Mouse (Mus musculus) hindbrain, embryonic 14.5 days (tissue): ENCODE measurements at regions not wholly inside any gene's neighbourhood (a gene's known extent, or its start where the extent isn't known, plus 50 kb on each side); places are given as distances from the start of the nearest gene placed in this dataset.

ENCODE experiments used
- ATAC-seq: fragments of 200-750 bp; cut with Nextera tagmentation; 2 replicates; pipeline ENCODE4 v1.8.0; 2017; ENCODE audit warnings: moderate number of reproducible peaks, mild to moderate bottlenecking, moderate TSS enrichment, moderate library complexity; ENCODE audit not compliant: low FRiP score
- DNase-seq: peaks from one replicate; pipeline ENCODE4 v3.0.0-alpha.2; 2015; ENCODE audit warnings: low spot score
- H3K27ac ChIP-seq: fragments of 300-500 bp; sonication (generic); 2 replicates; pipeline ENCODE4 v1.5.1; 2014; ENCODE audit warnings: mild to moderate bottlenecking, moderate library complexity
- H3K27me3 ChIP-seq: fragments of 300-500 bp; sonication (generic); 2 replicates; pipeline ENCODE4 v1.6.1; 2014; ENCODE audit warnings: mild to moderate bottlenecking, low read length, mixed read lengths; ENCODE audit not compliant: control insufficient read depth, insufficient read depth
- H3K36me3 ChIP-seq: fragments of 300-500 bp; sonication (generic); replicated peaks from 2 replicates; pipeline ENCODE4 v1.6.1; 2014; ENCODE audit not compliant: control insufficient read depth, insufficient read depth
- H3K4me1 ChIP-seq: fragments of 300-500 bp; sonication (generic); replicated peaks from 2 replicates; pipeline ENCODE4 v1.6.1; 2014; ENCODE audit warnings: antibody characterized with exemption, low read length, mixed read lengths; ENCODE audit not compliant: control insufficient read depth, insufficient read depth
- H3K4me2 ChIP-seq: fragments of 300-500 bp; sonication (generic); replicated peaks from 2 replicates; pipeline ENCODE4 v1.6.1; 2014; ENCODE audit warnings: mild to moderate bottlenecking, moderate library complexity
- H3K4me3 ChIP-seq: fragments of 300-500 bp; sonication (generic); replicated peaks from 2 replicates; pipeline ENCODE4 v1.5.1; 2014; ENCODE audit warnings: mild to moderate bottlenecking, low read length
- H3K9ac ChIP-seq: fragments of 300-500 bp; sonication (generic); 2 replicates; pipeline ENCODE4 v1.6.1; 2014
- H3K9me3 ChIP-seq: fragments of 300-500 bp; sonication (generic); 2 replicates; pipeline ENCODE4 v1.6.1; 2016; ENCODE audit warnings: low read length; ENCODE audit not compliant: control insufficient read depth
- WGBS: fragments of 180-500 bp; shearing (Covaris S2); extraction: QIAGEN DNeasy Blood & Tissue Kit; methylation state at CpG from one replicate; pipeline ENCODE4 v1.1.7; 2014; 5-methylcytosine and 5-hydroxymethylcytosine counted together

DNA sequence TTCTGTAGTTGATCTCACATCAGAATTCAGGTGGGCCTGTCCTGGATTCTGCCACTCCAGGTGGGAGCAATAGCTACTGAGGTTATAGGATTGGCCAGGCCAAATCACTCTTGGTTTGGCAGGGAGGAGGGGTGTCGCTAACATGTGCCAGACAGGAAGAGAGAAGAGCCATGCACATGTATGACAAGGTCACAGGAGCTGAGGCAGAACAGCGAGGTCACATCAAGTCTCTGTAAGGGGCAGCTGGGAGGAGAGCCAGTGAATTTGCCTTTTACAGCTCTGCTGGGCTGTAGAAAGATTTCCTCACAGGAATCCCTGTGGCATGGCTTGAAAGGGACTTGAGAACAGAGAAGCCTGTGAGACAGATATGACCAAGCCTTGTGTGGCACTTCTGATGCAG lies 96.3 kb upstream of the Prok2 start:
- no peak overlapping the region for H3K4me2 ChIP-seq
- peaks cover 14% of the 10 kb centered on the region for H3K4me1 ChIP-seq
- no peaks in the 10 kb centered on the region for H3K9me3 ChIP-seq
- WGBS, result 88% methylated on average over 2 of the region's 2 CpGs
- no peak overlapping the region for H3K4me3 ChIP-seq
- no peak for DNase-seq
- no peak for ATAC-seq
- no peaks in the 10 kb centered on the region for H3K27me3 ChIP-seq
- H3K36me3 ChIP-seq, result no peaks in the 10 kb centered on the region
- no peak overlapping the region for H3K9ac ChIP-seq
- H3K27ac ChIP-seq, result no peak overlapping the region

DNA sequence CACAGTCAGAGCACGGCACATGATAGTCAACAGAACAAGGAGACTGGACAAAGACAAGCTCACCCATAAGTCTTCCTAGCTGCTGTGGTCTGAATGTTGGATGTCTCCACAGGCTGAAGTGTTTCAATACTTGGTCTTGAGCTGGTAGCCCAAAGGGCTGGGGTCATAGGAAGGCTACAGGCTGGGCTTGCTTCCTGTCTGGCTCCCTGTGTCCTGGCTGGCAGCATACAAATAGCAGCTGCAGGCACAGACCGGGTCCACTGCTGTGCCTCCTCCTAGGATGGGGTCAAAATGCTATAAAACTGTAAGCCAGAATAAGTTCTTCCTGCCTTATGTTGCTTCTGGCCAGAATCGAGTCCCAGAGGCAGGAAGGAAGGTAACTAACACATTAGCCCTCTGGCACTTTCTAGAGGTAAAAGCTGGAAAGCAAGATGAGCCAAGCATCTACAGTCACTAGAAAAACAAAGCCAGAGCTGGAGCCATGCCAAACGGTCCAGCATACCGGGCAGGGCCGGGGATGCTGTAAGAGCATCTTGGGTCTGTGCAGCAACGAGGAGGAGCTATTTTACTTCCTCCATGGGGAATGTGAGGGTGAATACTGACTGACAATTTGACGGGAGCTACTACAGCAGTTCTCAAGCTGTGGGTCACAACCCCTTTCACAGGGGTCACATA lies 93.2 kb upstream of the Prok2 start:
- H3K4me2 ChIP-seq, result no peak overlapping the region
- H3K9me3 ChIP-seq, result no peaks in the 10 kb centered on the region
- peaks cover under 1% of the 10 kb centered on the region; the same call in 1 of the 2 replicates for H3K4me1 ChIP-seq
- 46% methylated on average over 8 of the region's 8 CpGs for WGBS
- no peak for ATAC-seq
- no peak overlapping the region for H3K27ac ChIP-seq
- H3K27me3 ChIP-seq, result 0 out of 2 replicates have a peak, but pooled peaks cover 7% of the 10 kb centered on the region
- no peaks in the 10 kb centered on the region for H3K36me3 ChIP-seq
- no peak for DNase-seq
- no peak overlapping the region for H3K9ac ChIP-seq
- no peak overlapping the region for H3K4me3 ChIP-seq

DNA sequence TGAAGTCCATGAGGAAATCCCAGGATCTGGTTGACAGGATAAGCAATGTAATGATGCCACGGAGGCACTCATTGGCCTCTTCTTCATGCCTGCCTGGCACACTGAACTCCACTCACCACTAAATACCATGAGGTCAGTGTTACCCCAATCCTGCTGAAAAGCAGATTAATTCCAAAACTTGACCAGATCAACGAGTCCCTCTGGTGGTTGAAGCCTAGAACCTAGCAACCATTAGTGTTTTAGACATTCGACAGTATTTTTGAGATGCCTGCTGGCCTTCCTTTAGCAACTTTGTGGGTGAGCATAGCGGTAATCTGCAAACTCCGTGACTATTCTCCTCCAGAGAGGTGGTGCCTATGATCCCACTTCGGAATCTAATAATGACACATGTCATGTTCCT lies 92.3 kb upstream of the Prok2 start:
- Histone ChIP-seq H3K27me3 (0 out of 2 replicates have a peak, but pooled peaks cover 7% of the 10 kb centered on the region), H3K9me3 (no peaks in the 10 kb centered on the region), H3K4me1 (no peaks in the 10 kb centered on the region), H3K9ac (no peak overlapping the region), H3K4me2 (no peak overlapping the region), H3K27ac (no peak overlapping the region), H3K4me3 (no peak overlapping the region), H3K36me3 (no peaks in the 10 kb centered on the region)
- no peak for DNase-seq
- no peak for ATAC-seq
- 89% methylated on average over 6 of the region's 6 CpGs for WGBS

DNA sequence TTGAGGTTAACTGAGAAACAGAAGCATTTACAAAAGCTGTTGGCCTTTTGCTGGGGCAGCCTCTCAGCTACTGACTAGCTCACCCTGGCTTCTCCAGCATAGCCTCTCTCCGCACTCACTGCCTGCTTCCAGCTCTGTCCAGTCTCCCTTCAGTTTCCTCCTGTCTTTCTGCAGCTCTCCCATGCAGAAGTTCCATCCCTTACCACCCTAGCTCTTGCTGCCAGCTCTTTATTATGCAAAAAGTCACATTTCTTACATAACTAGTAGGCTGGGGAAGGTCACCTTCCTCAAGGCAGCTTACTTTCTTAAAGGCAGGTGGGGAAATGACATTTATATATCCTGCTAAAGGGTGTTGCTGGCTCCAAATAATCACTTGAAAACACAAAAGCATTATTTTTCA lies 91.1 kb upstream of the Prok2 start:
- WGBS, result 96% methylated on average over 1 of the region's 1 CpGs
- H3K27me3 ChIP-seq, result 0 out of 2 replicates have a peak, but pooled peaks cover 7% of the 10 kb centered on the region
- no peak overlapping the region for H3K9ac ChIP-seq
- H3K4me3 ChIP-seq, result no peak overlapping the region
- no peaks in the 10 kb centered on the region for H3K4me1 ChIP-seq
- no peak for ATAC-seq
- no peak overlapping the region for H3K4me2 ChIP-seq
- no peaks in the 10 kb centered on the region for H3K9me3 ChIP-seq
- H3K36me3 ChIP-seq, result no peaks in the 10 kb centered on the region
- H3K27ac ChIP-seq, result no peak overlapping the region
- DNase-seq, result no peak

DNA sequence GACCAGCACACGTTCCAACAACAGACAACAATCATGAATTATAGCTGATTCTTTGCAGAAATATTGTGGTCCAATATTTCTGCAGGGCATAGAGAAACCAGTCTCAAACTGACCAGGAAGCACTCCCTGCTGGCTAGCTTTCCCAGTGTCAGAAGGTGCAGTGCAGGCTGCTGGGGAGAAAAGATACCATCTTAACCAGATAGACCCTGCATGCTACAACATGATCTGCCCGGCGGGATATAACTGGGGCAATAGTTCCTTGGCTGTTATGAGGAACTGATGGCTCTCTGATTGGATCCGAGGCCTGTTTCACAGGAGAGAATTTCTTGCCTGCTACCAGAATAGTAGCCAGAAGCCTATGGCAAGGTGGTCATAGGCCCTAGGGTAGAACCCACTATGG lies 86.9 kb upstream of the Prok2 start:
- Histone ChIP-seq H3K4me2 (no peak overlapping the region), H3K27me3 (0 out of 2 replicates have a peak, but pooled peaks cover 7% of the 10 kb centered on the region), H3K4me1 (no peaks in the 10 kb centered on the region), H3K4me3 (no peak overlapping the region), H3K36me3 (no peaks in the 10 kb centered on the region), H3K9ac (no peak overlapping the region), H3K27ac (no peak overlapping the region), H3K9me3 (no peaks in the 10 kb centered on the region)
- 91% methylated on average over 4 of the region's 4 CpGs for WGBS
- no peak for ATAC-seq
- no peak for DNase-seq

DNA sequence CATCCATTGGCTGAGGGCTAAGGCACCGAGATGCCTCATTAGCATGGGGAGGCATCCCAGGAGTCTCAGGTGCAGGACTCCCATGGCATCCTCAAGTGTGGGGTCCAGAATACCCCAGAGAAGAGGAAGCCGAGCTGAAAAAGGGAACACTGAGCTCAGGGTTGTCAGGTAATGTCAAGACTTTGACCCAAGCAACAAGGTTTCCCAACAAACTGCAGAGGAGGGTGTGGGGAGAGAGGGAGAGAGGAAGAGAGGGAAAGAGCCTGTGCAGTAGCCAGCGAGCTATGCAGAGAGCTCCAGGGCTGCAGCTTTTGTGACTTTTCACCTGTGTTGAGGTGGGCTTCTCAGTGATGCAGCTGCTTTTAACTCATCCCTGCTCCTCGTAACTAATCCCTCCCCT lies 85.7 kb upstream of the Prok2 start:
- no peak overlapping the region for H3K4me3 ChIP-seq
- 85% methylated on average over 4 of the region's 4 CpGs for WGBS
- H3K4me1 ChIP-seq, result no peaks in the 10 kb centered on the region
- H3K4me2 ChIP-seq, result no peak overlapping the region
- ATAC-seq, result no peak
- no peaks in the 10 kb centered on the region for H3K36me3 ChIP-seq
- no peak for DNase-seq
- no peaks in the 10 kb centered on the region for H3K9me3 ChIP-seq
- H3K27ac ChIP-seq, result no peak overlapping the region
- 0 out of 2 replicates have a peak, but pooled peaks cover 1% of the 10 kb centered on the region for H3K27me3 ChIP-seq
- no peak overlapping the region for H3K9ac ChIP-seq

DNA sequence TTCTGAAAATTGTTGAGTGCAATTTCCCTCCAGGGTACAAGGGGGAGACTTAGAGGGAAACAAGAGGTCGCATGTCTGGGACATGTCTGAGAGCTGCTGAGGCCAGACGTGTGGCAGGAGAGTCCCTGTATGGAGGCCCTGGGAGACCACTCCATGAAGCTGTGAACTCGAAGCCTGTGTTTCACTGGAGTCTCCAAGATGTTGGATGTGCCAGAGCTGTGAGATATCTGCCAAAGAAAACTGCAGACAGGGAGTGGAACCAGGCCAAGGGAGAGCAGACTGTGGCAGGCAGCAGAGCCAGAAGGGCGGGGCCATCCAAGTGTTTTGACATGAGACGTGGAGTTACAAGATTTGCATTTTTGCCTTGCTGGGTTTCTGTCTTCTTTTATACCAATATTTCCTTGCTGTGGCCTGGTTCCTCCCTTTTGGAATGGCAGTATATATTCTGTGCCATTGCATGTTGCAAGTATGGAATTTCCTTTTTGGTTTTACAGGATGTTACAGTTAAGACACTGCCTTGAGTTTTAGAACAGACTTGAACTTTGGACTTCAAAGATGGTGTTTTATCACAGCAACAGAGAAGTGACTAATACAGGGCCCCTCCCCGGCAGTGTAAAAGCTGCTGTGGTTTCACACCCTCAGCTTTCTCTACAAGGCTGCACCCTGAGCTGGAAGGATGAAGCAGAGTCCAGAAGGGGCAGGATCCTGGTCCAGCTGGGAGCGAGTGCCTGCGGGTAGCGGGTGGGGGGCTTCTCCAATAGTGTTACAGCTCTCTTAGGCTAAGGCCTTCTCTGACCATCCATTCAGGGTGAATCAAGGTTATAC lies 85.0 kb upstream of the Prok2 start:
- DNase-seq, result peak; percentile 62
- no peak overlapping the region for H3K4me3 ChIP-seq
- no peak for ATAC-seq
- no peaks in the 10 kb centered on the region for H3K27me3 ChIP-seq
- WGBS, result 75% methylated on average over 9 of the region's 9 CpGs
- H3K9ac ChIP-seq, result no peak overlapping the region
- no peak overlapping the region for H3K4me2 ChIP-seq
- no peaks in the 10 kb centered on the region for H3K9me3 ChIP-seq
- H3K4me1 ChIP-seq, result no peaks in the 10 kb centered on the region
- no peak overlapping the region for H3K27ac ChIP-seq
- H3K36me3 ChIP-seq, result no peaks in the 10 kb centered on the region

DNA sequence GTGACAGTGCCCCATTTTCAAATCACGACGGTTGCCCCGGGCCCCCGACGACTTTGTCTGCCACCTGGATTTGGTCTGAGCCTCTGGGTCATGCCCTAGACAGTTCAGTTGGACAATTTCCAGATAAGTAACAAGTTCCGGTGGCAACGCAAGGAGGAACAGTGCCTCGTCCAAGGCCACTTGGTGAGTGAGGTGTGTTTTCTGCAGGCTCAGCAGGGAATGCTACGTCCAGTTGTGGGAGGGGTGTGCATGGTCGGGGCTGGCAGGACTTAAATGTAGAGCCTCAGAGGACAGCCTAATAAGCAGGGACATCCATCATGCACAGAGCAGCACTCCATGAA lies 78.7 kb upstream of the Prok2 start:
- Histone ChIP-seq H3K36me3 (no peaks in the 10 kb centered on the region), H3K4me1 (no peaks in the 10 kb centered on the region; the same call in 1 of the 2 replicates), H3K9ac (peak overlapping the region; percentile 45; the same call in 1 of the 2 replicates), H3K27me3 (no peaks in the 10 kb centered on the region), H3K27ac (no peak overlapping the region), H3K9me3 (no peaks in the 10 kb centered on the region), H3K4me2 (peak overlapping the region; percentile 48), H3K4me3 (no peak overlapping the region)
- WGBS, result 24% methylated on average over 10 of the region's 10 CpGs
- DNase-seq (no peak), ATAC-seq (no peak)

DNA sequence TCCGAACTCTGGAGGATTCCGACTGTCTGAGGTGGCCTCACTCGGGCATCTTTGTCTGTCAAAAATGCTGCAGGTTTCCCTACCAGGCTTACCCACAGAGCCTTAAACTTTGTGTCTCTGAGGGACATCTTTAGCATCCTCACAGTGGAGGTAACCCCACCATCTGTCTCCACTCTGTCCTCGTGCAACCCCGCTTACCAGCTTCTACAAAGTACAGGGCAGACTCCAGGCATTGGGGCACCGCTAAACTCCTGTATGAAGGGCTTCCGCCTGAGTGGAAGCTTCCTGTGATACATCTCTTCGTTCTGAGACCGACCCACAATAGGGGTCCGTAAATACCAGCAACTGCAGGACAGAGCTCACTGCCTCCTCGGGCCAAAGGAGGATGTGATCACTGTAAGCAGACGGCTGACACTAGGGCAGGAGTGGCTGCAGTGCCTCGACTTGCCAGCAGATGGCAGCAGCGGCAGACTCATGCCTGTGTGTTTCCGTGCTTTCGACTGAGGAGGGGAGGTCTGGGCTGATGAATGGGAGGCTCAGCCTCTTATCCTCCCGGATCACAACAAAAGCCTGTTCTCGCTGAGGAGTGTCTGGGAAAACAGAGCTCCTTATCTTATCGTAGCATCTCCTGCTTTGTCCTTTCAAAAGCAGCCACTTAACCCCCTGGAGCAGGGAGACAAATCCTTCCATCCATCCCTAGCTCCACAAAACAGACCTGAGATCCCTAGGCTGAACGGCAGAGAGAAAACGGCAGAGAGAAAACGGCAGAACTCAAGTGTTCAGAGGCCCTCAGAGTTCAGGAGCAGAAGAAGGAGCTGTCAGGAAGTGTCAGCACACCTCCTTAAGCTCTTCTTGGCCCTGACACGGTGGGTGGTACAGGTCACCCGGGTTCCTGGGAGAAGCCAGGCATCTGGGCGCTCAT lies 78.1 kb upstream of the Prok2 start:
- Histone ChIP-seq H3K27ac (no peak overlapping the region), H3K4me3 (no peak overlapping the region), H3K4me2 (peak overlapping the region; percentile 48), H3K27me3 (no peaks in the 10 kb centered on the region), H3K36me3 (no peaks in the 10 kb centered on the region), H3K9ac (peak overlapping the region; percentile 45), H3K4me1 (no peaks in the 10 kb centered on the region; the same call in 1 of the 2 replicates), H3K9me3 (no peaks in the 10 kb centered on the region)
- DNase-seq (peak; percentile 99), ATAC-seq (peak; percentile 93)
- 21% methylated on average over 25 of the region's 25 CpGs for WGBS
